Mouse (Mus musculus) heart, adult 2 months (tissue): ENCODE results near the gene Mrpl46. TPM values are rescaled to one million over a fixed set of nuclear protein-coding genes. Genes with fewer than 3 reads are reported as not detected.

Experiments used
- DNase-seq, 2 experiments: peaks; one replicate each; pipeline ENCODE4 v3.0.0; 2021
- H3K27ac ChIP-seq: fragments of 200-600 bp; 2 replicates; pipeline ENCODE4 v1.8.1; 2022
- H3K27me3 ChIP-seq: fragments of 200-500 bp; 2 replicates; pipeline ENCODE4 v1.6.1; 2012; ENCODE audit warnings: mild to moderate bottlenecking, low read length, inconsistent platforms, mixed read lengths; ENCODE audit not compliant: control insufficient read depth, insufficient read depth
- H3K36me3 ChIP-seq: fragments of 200-500 bp; 2 replicates; pipeline ENCODE4 v1.6.1; 2012; ENCODE audit warnings: low read length, inconsistent platforms; ENCODE audit not compliant: control insufficient read depth, insufficient read depth
- H3K4me1 ChIP-seq: fragments of 200-500 bp; 2 replicates; pipeline ENCODE4 v1.6.1; 2011; ENCODE audit warnings: low read length; ENCODE audit not compliant: control insufficient read depth, insufficient read depth
- H3K4me3 ChIP-seq: fragments of 200-600 bp; 2 replicates; pipeline ENCODE4 v1.8.1; 2022
- H3K79me2 ChIP-seq: fragments of 200-500 bp; replicated peaks from 2 replicates; pipeline ENCODE4 v1.6.1; 2012; ENCODE audit warnings: mild to moderate bottlenecking, inconsistent platforms, low read length, moderate library complexity, mixed read lengths; ENCODE audit not compliant: control insufficient read depth, insufficient read depth
- H3K9ac ChIP-seq: fragments of 200-500 bp; 2 replicates; pipeline ENCODE4 v1.6.1; 2012; ENCODE audit warnings: low read depth, mild to moderate bottlenecking, control low read depth, inconsistent platforms, low read length, mixed read lengths
- CTCF ChIP-seq: fragments of 200-600 bp; IDR thresholded peaks from 2 replicates; pipeline ENCODE4 v1.8.1; 2022; ENCODE audit warnings: antibody characterized with exemption, mild to moderate bottlenecking, moderate library complexity
- EP300 ChIP-seq: fragments of 200-500 bp; IDR thresholded peaks from 2 replicates; pipeline ENCODE4 v1.6.1; 2011; ENCODE audit warnings: low read depth, low read length, control low read depth; ENCODE audit not compliant: insufficient read depth
- POLR2A ChIP-seq: fragments of 200-500 bp; IDR thresholded peaks from 2 replicates; pipeline ENCODE4 v1.6.1; 2011; ENCODE audit warnings: mild to moderate bottlenecking, low read depth, low read length, control low read depth; ENCODE audit not compliant: insufficient read depth
- WGBS: fragments of 180-500 bp; shearing (Covaris S2); methylation state at CpG from one replicate; pipeline ENCODE4 v1.1.7; 2018; 5-methylcytosine and 5-hydroxymethylcytosine counted together
- intact Hi-C: fragments of 180-260 bp; cut with DNase I; formaldehyde crosslinking; loops from one replicate; pipeline ENCODE4 v1.15.1; 2025
- long read RNA-seq: library from polyadenylated mRNA; stranded (forward); transcript quantifications from one replicate; pipeline ENCODE4 v2.0.0, GENCODE M21; 2021
- polyA plus RNA-seq: library from polyadenylated mRNA; depleted of rRNA; stranded (reverse); fragments of >200 nt; gene quantifications from 2 replicates; pipeline ENCODE4 v1.2.3, GENCODE M21; 2012; rRNA removed
- total RNA-seq, 2 experiments: library from RNA; stranded (reverse); gene quantifications; 2 replicates each; pipeline ENCODE4 v1.2.3; 2021

The Mrpl46 gene
- total RNA-seq = 10 to 100 TPM; 48.6 to 52.0 TPM
- polyA plus RNA-seq = 27.4 and 31.7 TPM in 2 replicates
- long read RNA-seq, transcript Mrpl46-201 (4 exons, 1,134 nt) = major isoform, 39 of 39 reads
- long read RNA-seq, partial matches to known transcripts = 0 of 39 reads
- long read RNA-seq, other reads (novel, unspliced or antisense) = 0 of 39 reads

DNA sequence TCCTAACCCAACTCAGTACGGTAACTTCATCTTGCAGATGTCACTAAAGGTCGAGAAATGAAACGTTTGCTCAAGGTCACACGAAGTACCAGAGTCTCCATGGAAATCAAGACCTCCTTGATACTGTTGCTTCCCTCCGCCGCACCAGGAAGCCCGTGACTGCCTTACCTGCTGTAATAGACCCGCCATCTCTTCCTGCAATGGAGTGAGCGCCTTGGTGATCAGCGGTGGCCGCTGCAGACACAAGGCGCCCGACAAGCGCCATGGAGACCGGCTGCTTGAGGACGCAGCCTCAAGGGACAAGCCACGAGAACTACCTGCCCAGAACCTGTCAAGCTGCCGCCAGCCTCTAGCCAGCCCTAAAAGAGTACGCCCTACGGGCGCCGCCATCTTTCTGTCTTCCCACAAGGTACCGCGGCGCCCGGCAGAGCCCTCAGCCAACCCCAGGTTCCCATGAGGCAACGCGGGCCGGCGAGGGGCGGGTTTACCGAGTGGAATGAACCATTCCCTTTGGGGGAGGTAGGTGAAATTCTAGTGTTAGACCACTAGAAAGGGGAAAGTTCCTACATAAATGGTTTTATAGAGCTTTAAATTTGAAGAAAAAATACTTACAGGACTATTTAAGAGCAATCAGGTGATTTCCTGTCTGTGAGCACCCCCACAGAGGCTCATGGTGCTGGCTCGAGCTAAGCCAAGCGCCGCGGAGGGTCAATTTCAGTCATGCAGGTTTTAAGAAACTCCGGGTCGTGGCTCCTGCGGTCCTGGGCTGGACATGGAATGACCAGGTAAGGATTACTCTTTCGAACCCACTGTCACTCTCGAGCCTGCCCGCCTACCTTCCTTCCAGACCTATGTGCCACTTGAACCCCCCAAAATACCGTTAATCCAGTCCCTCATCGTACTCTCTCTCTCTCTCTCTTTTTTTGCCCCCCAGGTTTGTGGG lies at the start of gene Mrpl46, which contains the start of gene Mrps11:
Gene Mrpl46 (minus strand): TSS at position 893 of the 943 bp plus-strand sequence.
Gene Mrps11 (plus strand): TSS at position 481 of the 943 bp plus-strand sequence.
- peak within 1 kb of the TSS; percentile 88 for H3K4me3 ChIP-seq
- peak within 1 kb of the TSS; percentile 94 for H3K27ac ChIP-seq
- H3K27me3 ChIP-seq = no peaks in the 10 kb centered on the region
- under 1% methylated on average over 44 of the region's 44 CpGs for WGBS
- H3K9ac ChIP-seq = peak within 1 kb of the TSS; percentile 89
- intact Hi-C loops = no loop called here
- no peaks in the 10 kb centered on the region for H3K36me3 ChIP-seq
- TF ChIP-seq POLR2A (peak; percentile 37; the same call in 1 of the 2 replicates), EP300 (no peak)
- peak; percentile 88 to 90 for DNase-seq
- no peaks in the 10 kb centered on the region for H3K4me1 ChIP-seq
- H3K79me2 ChIP-seq = no peaks in the 10 kb centered on the region; the same call in 1 of the 2 replicates

DNA sequence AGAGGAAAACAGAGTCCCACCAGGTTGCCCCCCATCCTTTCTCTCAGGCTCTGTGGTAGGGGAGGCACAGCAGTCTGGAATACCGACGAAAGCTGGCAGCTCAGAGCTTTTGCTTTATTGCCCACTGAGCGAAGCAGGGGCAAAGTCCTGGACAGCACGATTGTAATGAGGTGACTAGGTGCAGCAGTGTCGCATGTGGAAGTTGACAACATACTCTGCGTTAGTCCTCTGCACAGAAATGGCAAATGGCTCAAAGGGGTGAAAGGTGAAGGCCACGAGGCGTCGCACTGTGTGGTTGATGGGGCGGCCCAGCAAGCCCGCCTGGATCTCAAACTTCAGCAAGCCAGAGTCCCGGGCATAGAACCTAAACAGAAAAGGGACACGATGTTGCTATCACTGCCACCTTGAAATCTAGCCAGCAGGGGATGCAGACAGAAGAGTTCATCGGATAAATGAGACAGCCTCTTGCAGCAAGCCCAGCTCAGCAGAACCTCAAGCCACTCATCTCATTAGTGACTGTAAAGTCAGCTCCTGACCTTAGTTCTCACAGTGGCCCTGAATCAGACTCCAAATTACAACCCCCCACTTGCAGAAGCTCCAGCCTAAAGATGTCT lies 44.5 kb upstream of the Mrpl46 start:
- H3K36me3 ChIP-seq = no peaks in the 10 kb centered on the region
- H3K79me2 ChIP-seq = no peaks in the 10 kb centered on the region
- H3K4me1 ChIP-seq = no peaks in the 10 kb centered on the region
- no peak overlapping the region for H3K27ac ChIP-seq
- intact Hi-C loops = no loop called here
- no peak for DNase-seq
- H3K27me3 ChIP-seq = no peaks in the 10 kb centered on the region
- H3K4me3 ChIP-seq = no peak overlapping the region
- H3K9ac ChIP-seq = no peak overlapping the region
- 86% methylated on average over 14 of the region's 14 CpGs for WGBS
- TF ChIP-seq CTCF (no peak), EP300 (no peak), POLR2A (no peak)

- intact Hi-C loops = no loop called here
- TF ChIP-seq POLR2A (no peak), CTCF (peak; percentile 34)
- no peaks in the 10 kb centered on the region for H3K79me2 ChIP-seq
- peak in 1 of 2 experiments; percentile 23 for DNase-seq
- no peaks in the 10 kb centered on the region for H3K27me3 ChIP-seq
- WGBS = 64% methylated on average over 9 of the region's 9 CpGs
- no peak overlapping the region for H3K4me3 ChIP-seq
- H3K27ac ChIP-seq = peak overlapping the region; percentile 41
- no peak overlapping the region for H3K9ac ChIP-seq
- no peaks in the 10 kb centered on the region for H3K36me3 ChIP-seq
- no peaks in the 10 kb centered on the region for H3K4me1 ChIP-seq
Observed at GRCm38 (mm10) chr7:78826682-78827385, 43.5 kb upstream of the Mrpl46 start.

DNA sequence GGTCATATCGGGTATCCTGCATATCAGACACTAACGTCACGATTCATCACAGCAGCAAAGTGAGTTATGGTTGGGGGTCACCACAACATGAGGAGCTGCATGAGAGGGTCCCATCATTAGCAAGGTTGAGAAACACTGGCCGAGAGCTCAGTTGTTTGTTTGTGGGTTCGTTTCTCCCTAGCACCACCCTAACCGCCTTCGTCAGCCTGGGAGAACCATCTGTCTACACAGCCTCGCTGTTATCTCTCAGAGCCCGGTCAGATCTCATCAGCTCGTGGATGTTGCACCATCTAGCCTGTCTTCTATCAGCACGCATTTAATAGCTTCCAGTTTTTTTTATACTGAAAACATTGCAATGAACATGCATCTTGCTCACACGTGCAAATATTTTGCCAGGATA lies 35.0 kb upstream of the Mrpl46 start:
- no peaks in the 10 kb centered on the region for H3K36me3 ChIP-seq
- no peak for TF ChIP-seq EP300
- no peak for TF ChIP-seq POLR2A
- no peak for TF ChIP-seq CTCF
- WGBS = 63% methylated on average over 12 of the region's 12 CpGs
- intact Hi-C loops = no loop called here
- H3K27me3 ChIP-seq = no peaks in the 10 kb centered on the region
- DNase-seq = no peak
- H3K79me2 ChIP-seq = no peaks in the 10 kb centered on the region
- peaks cover 1% of the 10 kb centered on the region for H3K4me1 ChIP-seq
- no peak overlapping the region for H3K9ac ChIP-seq
- H3K4me3 ChIP-seq = no peak overlapping the region
- no peak overlapping the region for H3K27ac ChIP-seq

DNA sequence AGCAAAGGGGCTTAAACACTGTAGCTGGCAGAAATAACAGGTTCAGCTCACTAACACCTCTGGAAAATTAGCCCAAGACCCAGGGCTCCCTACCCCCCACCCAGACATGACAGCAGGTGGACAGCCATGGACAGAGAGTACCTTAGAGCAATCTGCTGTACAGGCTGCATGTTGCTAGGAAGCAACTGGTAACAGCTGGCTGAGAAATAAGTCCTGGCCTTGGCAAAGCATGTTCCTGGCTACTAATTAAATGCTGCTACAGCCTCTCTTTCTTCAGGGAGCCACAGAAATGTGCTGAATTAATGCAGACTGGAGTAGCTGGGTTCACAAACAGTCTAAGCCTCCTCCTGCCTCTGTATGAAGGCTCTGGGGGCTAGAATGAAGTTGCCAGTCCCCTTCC lies 31.4 kb upstream of the Mrpl46 start:
- Histone ChIP-seq H3K4me1 (peaks cover 1% of the 10 kb centered on the region), H3K27ac (no peak overlapping the region), H3K9ac (no peak overlapping the region), H3K79me2 (no peaks in the 10 kb centered on the region), H3K27me3 (no peaks in the 10 kb centered on the region), H3K4me3 (no peak overlapping the region), H3K36me3 (no peaks in the 10 kb centered on the region)
- intact Hi-C loops = no loop called here
- DNase-seq = no peak
- TF ChIP-seq POLR2A = no peak
- TF ChIP-seq EP300 = no peak
- no peak for TF ChIP-seq CTCF
